Mouse (Mus musculus) MEL (cell line): ENCODE results near the gene Gpha2.

Source experiments
- GABPA ChIP-seq: IDR thresholded peaks from 2 replicates; pipeline ENCODE4 v1.6.1; 2012; ENCODE audit warnings: low read depth, mild to moderate bottlenecking, inconsistent platforms, low read length, improper control_type of control experiment, moderate library complexity
- GATA1 ChIP-seq: IDR thresholded peaks from 2 replicates; pipeline ENCODE4 v1.6.1; 2011; ENCODE audit warnings: low read depth, low read length, improper control_type of control experiment
- USF2 ChIP-seq, 2 experiments: IDR thresholded peaks; 2 replicates each; pipeline ENCODE4 v1.6.1; 2011 to 2012; ENCODE audit warnings: improper control_type of control experiment in 2 of 2, low read length in 2 of 2, borderline replicate concordance in 1 of 2, inconsistent platforms in 1 of 2, low read depth in 1 of 2, mild to moderate bottlenecking in 1 of 2; ENCODE audit not compliant: insufficient read depth in 1 of 2

- TF ChIP-seq GABPA (no peak), GATA1 (no peak), USF2 (IDR thresholded peaks at IDR 0.05; ENCODE audit: borderline replicate concordance in 1 of 2, insufficient read depth in 1 of 2, low read depth in 1 of 2, low read length in 2 of 2) (no peak)
These were observed 44.5 kb downstream of the Gpha2 start for GRCm38 (mm10) chr19:6270661-6271060.
